Mouse (Mus musculus): ENCODE measurements around the gene Esp23.
"Not testable (repeated sequence)": the region's sequence is repeated elsewhere in the genome, so short reads cannot be mapped to it uniquely, and the experiment has no call there.

Esp23 gene

GRCm38 (mm10) chr17:39076937-39077336 is at the start of gene Esp23:
TSS of gene Esp23 (minus strand) at chr17:39077037.
- in situ Hi-C loops (cut with MboI, MseI): no loop called here

- in situ Hi-C loops (cut with MboI, MseI): not testable (repeated sequence)
These were observed 30.3 kb upstream of the Esp23 start for GRCm38 (mm10) chr17:39107126-39107525.

- in situ Hi-C loops (cut with MboI, MseI): no loop called here
These were observed 18.2 kb upstream of the Esp23 start, which contains the start of gene Esp22 for GRCm38 (mm10) chr17:39095034-39095433. TSS of gene Esp22 (plus strand) at chr17:39095334.

DNA sequence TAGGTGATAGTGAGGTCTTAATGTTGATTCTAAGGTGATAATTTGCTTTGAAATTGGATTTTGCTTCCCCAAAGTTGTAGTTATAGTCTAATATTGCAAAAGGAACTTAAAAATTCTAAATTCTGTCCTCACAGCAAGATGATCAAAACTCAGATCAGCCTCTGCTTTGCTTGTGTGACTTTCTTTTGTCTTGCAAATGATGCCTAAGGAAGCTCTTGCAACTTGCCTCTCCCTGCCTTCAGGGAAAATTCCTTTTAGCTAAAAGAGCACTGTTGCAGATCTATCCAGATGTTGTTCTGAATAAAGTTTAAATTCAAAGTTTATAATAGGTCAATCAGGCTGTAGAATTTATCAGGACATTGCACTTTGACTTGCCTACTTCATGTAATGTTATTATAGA is 13.2 kb downstream of the Esp23 start:
- in situ Hi-C loops (cut with MboI, MseI): no loop called here

DNA sequence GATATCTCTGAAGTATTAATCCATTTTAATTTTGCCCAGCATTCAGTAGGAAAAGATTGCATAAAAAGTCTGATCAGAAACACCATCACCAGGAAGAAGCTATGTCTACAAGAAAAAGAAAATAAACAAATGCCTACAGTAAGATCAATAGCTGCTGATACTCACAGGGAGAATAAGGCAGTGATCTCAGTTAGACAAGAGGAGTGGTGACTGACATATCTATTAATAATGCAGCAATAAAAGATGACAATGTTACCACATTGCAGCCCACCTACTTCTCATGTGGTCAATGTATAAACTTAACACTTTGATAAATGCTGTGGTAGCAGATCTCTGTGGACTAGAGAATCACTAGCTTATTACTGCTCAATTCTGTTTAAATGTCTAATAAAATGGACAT is 33.6 kb downstream of the Esp23 start, which contains the start of gene Gm21903:
Gene Gm21903, minus strand, starts transcription at position 101 of the 400 bp plus-strand sequence.
- in situ Hi-C loops (cut with MboI, MseI): no loop called here

- in situ Hi-C loops (cut with MboI, MseI): not testable (repeated sequence)
These were observed 40.4 kb downstream of the Esp23 start, which contains the start of gene Esp24 for GRCm38 (mm10) chr17:39036395-39036794. TSS of gene Esp24 (plus strand) at chr17:39036695.

All from T-helper 17 cell (primary cell).